Mouse (Mus musculus) CH12F3 (cell line): ENCODE measurements around the gene 2900011O08Rik.
"Not testable (repeated sequence)": the region's sequence is repeated elsewhere in the genome, so short reads cannot be mapped to it uniquely, and the experiment has no call there.

Source experiments
- in situ Hi-C: fragments of 300-500 bp; cut with MboI; formaldehyde crosslinking; loops from 2 replicates; pipeline ENCODE4 v1.14.3; 2020; ENCODE audit warnings: low sequenced_read_pairs

Gene 2900011O08Rik

GRCm38 (mm10) chr16:13986574-13987478, at the start of gene 2900011O08Rik, which contains the start of gene Ifitm7:
2900011O08Rik (plus strand) TSS chr16:13986604.
Ifitm7 (minus strand) TSS chr16:13986888.
- in situ Hi-C loops, result no loop called here

- in situ Hi-C loops, result no loop called here
These were observed 46.1 kb upstream of the 2900011O08Rik start for GRCm38 (mm10) chr16:13940139-13940846.

GRCm38 (mm10) chr16:13940847-13941395, 45.5 kb upstream of the 2900011O08Rik start:
- in situ Hi-C loops, result no loop called here

- in situ Hi-C loops, result no loop called here
These were observed 42.2 kb upstream of the 2900011O08Rik start for GRCm38 (mm10) chr16:13944178-13944577.

- in situ Hi-C loops, result no loop called here
These were observed 41.7 kb upstream of the 2900011O08Rik start for GRCm38 (mm10) chr16:13944752-13945151.

GRCm38 (mm10) chr16:13945153-13945552, 41.3 kb upstream of the 2900011O08Rik start:
- in situ Hi-C loops, result no loop called here

GRCm38 (mm10) chr16:13946306-13946705, 40.1 kb upstream of the 2900011O08Rik start:
- in situ Hi-C loops, result no loop called here

GRCm38 (mm10) chr16:13951245-13951644, 35.2 kb upstream of the 2900011O08Rik start:
- in situ Hi-C loops, result no loop called here

- in situ Hi-C loops, result no loop called here
These were observed 24.4 kb upstream of the 2900011O08Rik start for GRCm38 (mm10) chr16:13962053-13962452.

- in situ Hi-C loops, result no loop called here
These were observed 17.3 kb upstream of the 2900011O08Rik start for GRCm38 (mm10) chr16:13969096-13969495.

- in situ Hi-C loops, result no loop called here
These were observed 14.4 kb upstream of the 2900011O08Rik start for GRCm38 (mm10) chr16:13972051-13972450.

- in situ Hi-C loops, result not testable (repeated sequence)
These were observed 10.0 kb upstream of the 2900011O08Rik start for GRCm38 (mm10) chr16:13976358-13976896.

- in situ Hi-C loops, result not testable (repeated sequence)
These were observed 9.4 kb upstream of the 2900011O08Rik start for GRCm38 (mm10) chr16:13977026-13977425.

GRCm38 (mm10) chr16:13981726-13982125, 4.7 kb upstream of the 2900011O08Rik start:
- in situ Hi-C loops, result not testable (repeated sequence)

GRCm38 (mm10) chr16:13983161-13983560, 3.2 kb upstream of the 2900011O08Rik start:
- in situ Hi-C loops, result no loop called here

- in situ Hi-C loops, result no loop called here
These were observed 219 bp upstream of the 2900011O08Rik start for GRCm38 (mm10) chr16:13986197-13986573.

GRCm38 (mm10) chr16:13992518-13993248, 6.3 kb downstream of the 2900011O08Rik start:
- in situ Hi-C loops, result no loop called here

GRCm38 (mm10) chr16:13994076-13994475, 7.7 kb downstream of the 2900011O08Rik start:
- in situ Hi-C loops, result no loop called here

GRCm38 (mm10) chr16:13994502-13994901, 8.1 kb downstream of the 2900011O08Rik start:
- in situ Hi-C loops, result no loop called here

GRCm38 (mm10) chr16:14003386-14004130, 17.2 kb downstream of the 2900011O08Rik start:
- in situ Hi-C loops, result no loop called here
